8 mouse cellular contexts compared by ENCODE assay signal in genomic region chr9:43115431-43116133, GRCm38 (mm10). TPM values are rescaled to one million over a fixed set of nuclear protein-coding genes. Genes with fewer than 3 reads are reported as not detected.
DNase-seq lines count a peak whose midpoint lies in the region; ATAC-seq lines count a peak whose summit lies in the region.

No protein-coding gene starts in this region.

- H3K4me1 ChIP-seq in hindbrain, embryonic 15.5 days (replicated peaks), result peaks cover 20% of the 10 kb centered on the region
- H3K4me1 ChIP-seq in liver, embryonic 15.5 days (replicated peaks), result peaks cover 30% of the 10 kb centered on the region

- H3K9ac ChIP-seq in hindbrain, embryonic 15.5 days, result peak overlapping the region; percentile 83
- H3K9ac ChIP-seq in liver, embryonic 15.5 days, result peak overlapping the region; percentile 79

- peak overlapping the region; percentile 74 for H3K4me3 ChIP-seq in hindbrain, embryonic 15.5 days
- H3K4me3 ChIP-seq in liver, embryonic 15.5 days (replicated peaks), result peak overlapping the region; percentile 70

- WGBS in hindbrain, embryonic 15.5 days, result 14% methylated on average over 12 of the region's 12 CpGs
- WGBS in liver, embryonic 15.5 days (ENCODE audit: insufficient replicate concordance), result 33% methylated on average over 12 of the region's 12 CpGs

- no peaks in the 10 kb centered on the region for H3K9me3 ChIP-seq in hindbrain, embryonic 15.5 days
- H3K9me3 ChIP-seq in liver, embryonic 15.5 days (replicated peaks), result no peaks in the 10 kb centered on the region

- ATAC-seq in hindbrain, embryonic 15.5 days (ENCODE audit: low FRiP score, low read depth), result no peak
- ATAC-seq in liver, embryonic 15.5 days (ENCODE audit: insufficient read depth), result peak; percentile 20; the same call in 1 of the 2 replicates
- ATAC-seq in CD4-positive, CD25-positive, alpha-beta regulatory T cell, adult 4 months, result no peak

- peak overlapping the region; percentile 51 for H3K27ac ChIP-seq in hindbrain, embryonic 15.5 days (replicated peaks)
- peak overlapping the region; percentile 92 for H3K27ac ChIP-seq in liver, embryonic 15.5 days (replicated peaks)

- DNase-seq in embryo, embryonic 10.5 days (ENCODE audit: low spot score), result peak; percentile 40
- DNase-seq in embryo, embryonic 10 days (ENCODE audit: low spot score), result no peak
- peak; percentile 76 for DNase-seq in R1 (ENCODE audit: low read depth, low spot score)
- DNase-seq in adrenal gland, postnatal 4 days (ENCODE audit: low spot score in 2 of 2), result no peak
- no peak for DNase-seq in layer of hippocampus, adult 11-12 months (ENCODE audit: low spot score)

- peak overlapping the region; percentile 67 for H3K4me2 ChIP-seq in hindbrain, embryonic 15.5 days
- peak overlapping the region; percentile 91 for H3K4me2 ChIP-seq in liver, embryonic 15.5 days

- H3K27me3 ChIP-seq in hindbrain, embryonic 15.5 days, result no peaks in the 10 kb centered on the region
- H3K27me3 ChIP-seq in liver, embryonic 15.5 days, result peaks cover 94% of the 10 kb centered on the region

- peaks cover 6% of the 10 kb centered on the region; the same call in 1 of the 2 replicates for H3K36me3 ChIP-seq in hindbrain, embryonic 15.5 days
- no peaks in the 10 kb centered on the region for H3K36me3 ChIP-seq in liver, embryonic 15.5 days (replicated peaks)

RNA-seq across cellular contexts. Expression of gene Tmem136, which starts 0.8 kb away (rescaled TPM):
- 7.2 and 10.0 TPM in 2 replicates for polyA plus RNA-seq in hindbrain, embryonic 15.5 days (2015; fragmentation: Nextera tagmentation; extraction: Ambion mirVana)
- polyA plus RNA-seq in liver, embryonic 15.5 days (2015; fragmentation: Nextera tagmentation; extraction: Ambion mirVana), result 0.76 and 1.0 TPM in 2 replicates
- total RNA-seq in adrenal gland, postnatal 4 days (2021), result 1 to 10 TPM; 6.5 to 8.6 TPM
- polyA plus RNA-seq in CD4-positive, CD25-positive, alpha-beta regulatory T cell, adult 4 months (2017; shearing (Covaris generic)), result 1 to 10 TPM; 3.1 to 4.6 TPM

RNA-seq across cellular contexts. Expression of gene Arhgef12, which starts 8.5 kb away (rescaled TPM):
- polyA plus RNA-seq in hindbrain, embryonic 15.5 days (2015; fragmentation: Nextera tagmentation; extraction: Ambion mirVana), result 18.5 and 20.3 TPM in 2 replicates
- polyA plus RNA-seq in liver, embryonic 15.5 days (2015; fragmentation: Nextera tagmentation; extraction: Ambion mirVana), result 6.1 and 8.5 TPM in 2 replicates
- 100 to 1,000 TPM in 1 of 2 experiments, 10 to 100 TPM in 1; 98.7 to 111 TPM for total RNA-seq in adrenal gland, postnatal 4 days (2021)
- polyA plus RNA-seq in CD4-positive, CD25-positive, alpha-beta regulatory T cell, adult 4 months (2017; shearing (Covaris generic)), result 10 to 100 TPM; 17.8 to 28.2 TPM

Comparison
In these comparisons a context has a peak if more than half of its experiments do, and no peak if none do; other contexts are left out.
1. DNase-seq: peak in embryo, embryonic 10.5 days (single experiment) and R1 (single experiment); none in embryo, embryonic 10 days (single experiment), adrenal gland, postnatal 4 days (0 of 2) and layer of hippocampus, adult 11-12 months (single experiment).